Mouse (Mus musculus) forebrain, embryonic 15.5 days (tissue): Measurements from ENCODE around the gene Cnot3. TPM values are rescaled to one million over a fixed set of nuclear protein-coding genes. Genes with fewer than 3 reads are reported as not detected.
A peak's percentile ranks its signal among the peaks of the same experiment; 100 is the strongest.
"Not testable (repeated sequence)": the region's sequence is repeated elsewhere in the genome, so short reads cannot be mapped to it uniquely, and the experiment has no call there.

Experiments used
- ATAC-seq: fragments of 200-750 bp; cut with Nextera tagmentation; replicated peaks from 2 replicates; pipeline ENCODE4 v1.8.0; 2017; ENCODE audit warnings: mild to moderate bottlenecking, moderate TSS enrichment, moderate library complexity
- H3K27ac ChIP-seq: fragments of 300-500 bp; sonication (generic); replicated peaks from 2 replicates; pipeline ENCODE4 v1.5.1; 2015; ENCODE audit warnings: mild to moderate bottlenecking, inconsistent platforms
- H3K27me3 ChIP-seq: fragments of 300-500 bp; sonication (generic); 2 replicates; pipeline ENCODE4 v1.6.1; 2015; ENCODE audit warnings: inconsistent platforms
- H3K36me3 ChIP-seq: fragments of 300-500 bp; sonication (generic); 2 replicates; pipeline ENCODE4 v1.6.1; 2015; ENCODE audit warnings: mild to moderate bottlenecking, inconsistent platforms
- H3K4me1 ChIP-seq: fragments of 300-500 bp; sonication (generic); 2 replicates; pipeline ENCODE4 v1.6.1; 2015; ENCODE audit warnings: inconsistent platforms
- H3K4me2 ChIP-seq: fragments of 300-500 bp; sonication (generic); replicated peaks from 2 replicates; pipeline ENCODE4 v1.6.1; 2015; ENCODE audit warnings: mild to moderate bottlenecking, inconsistent platforms
- H3K4me3 ChIP-seq: fragments of 300-500 bp; sonication (generic); 2 replicates; pipeline ENCODE4 v1.5.1; 2015; ENCODE audit warnings: mild to moderate bottlenecking, inconsistent platforms
- H3K9ac ChIP-seq: fragments of 300-500 bp; sonication (generic); replicated peaks from 2 replicates; pipeline ENCODE4 v1.6.1; 2015; ENCODE audit warnings: mild to moderate bottlenecking, inconsistent platforms
- H3K9me3 ChIP-seq: fragments of 300-500 bp; sonication (generic); 2 replicates; pipeline ENCODE4 v1.6.1; 2016; ENCODE audit warnings: inconsistent platforms
- WGBS: fragments of 180-500 bp; shearing (Covaris S2); methylation state at CpG from one replicate; pipeline ENCODE4 v1.1.7; 2015; ENCODE audit warnings: mixed read lengths; 5-methylcytosine and 5-hydroxymethylcytosine counted together
- microRNA-seq: library from miRNA; unstranded; fragments of <30 nt; microRNA quantifications from one replicate; pipeline ENCODE4, GENCODE M21; 2016
- polyA plus RNA-seq: library from polyadenylated mRNA; unstranded; fragments of >200 nt; fragmentation: Nextera tagmentation; extraction: Ambion mirVana; gene quantifications from 2 replicates; pipeline ENCODE4 v1.2.1, GENCODE M21; 2015

Cnot3 gene
- polyA plus RNA-seq, 1 experiment from 2014 or later, result 49.5 TPM

GRCm38 (mm10) chr7:3704475-3704874, 59.4 kb downstream of the Cnot3 start:
- H3K27ac ChIP-seq, result peak overlapping the region; percentile 95
- peak overlapping the region; percentile 85 for H3K4me3 ChIP-seq
- peaks cover 29% of the 10 kb centered on the region for H3K4me1 ChIP-seq
- 2% methylated on average over 20 of the region's 20 CpGs for WGBS
- H3K36me3 ChIP-seq, result peaks cover 38% of the 10 kb centered on the region
- H3K27me3 ChIP-seq, result no peaks in the 10 kb centered on the region
- peak overlapping the region; percentile 73 for H3K9ac ChIP-seq
- H3K4me2 ChIP-seq, result peak overlapping the region; percentile 79
- ATAC-seq, result peak; percentile 57
- H3K9me3 ChIP-seq, result no peaks in the 10 kb centered on the region

- Histone ChIP-seq H3K4me3 (peak overlapping the region; percentile 85), H3K9ac (peak overlapping the region; percentile 73), H3K4me2 (peak overlapping the region; percentile 79), H3K36me3 (peaks cover 29% of the 10 kb centered on the region), H3K4me1 (peaks cover 29% of the 10 kb centered on the region)
- not testable (repeated sequence) for ATAC-seq, H3K27me3 ChIP-seq, H3K9me3 ChIP-seq, H3K27ac ChIP-seq
- WGBS, result 4% methylated on average over 7 of the region's 7 CpGs
Observed at GRCm38 (mm10) chr7:3705461-3705860, 60.4 kb downstream of the Cnot3 start.

GRCm38 (mm10) chr7:3705911-3706310, 60.8 kb downstream of the Cnot3 start:
- Histone ChIP-seq H3K4me1 (peaks cover 29% of the 10 kb centered on the region), H3K4me2 (peak overlapping the region; percentile 79), H3K27me3 (no peaks in the 10 kb centered on the region), H3K4me3 (peak overlapping the region; percentile 85), H3K9ac (peak overlapping the region; percentile 73), H3K9me3 (no peaks in the 10 kb centered on the region), H3K27ac (no peak overlapping the region), H3K36me3 (peaks cover 26% of the 10 kb centered on the region)
- WGBS, result 33% methylated on average over 6 of the region's 6 CpGs
- no peak for ATAC-seq

- Histone ChIP-seq H3K9me3 (no peaks in the 10 kb centered on the region), H3K27ac (no peak overlapping the region), H3K4me3 (peak overlapping the region; percentile 85), H3K36me3 (peaks cover 22% of the 10 kb centered on the region), H3K9ac (0 out of 2 replicates have a peak overlapping the region, but pooled peaks have one; percentile 73), H3K4me2 (peak overlapping the region; percentile 79), H3K27me3 (no peaks in the 10 kb centered on the region), H3K4me1 (peaks cover 29% of the 10 kb centered on the region)
- no peak for ATAC-seq
- 35% methylated on average over 11 of the region's 11 CpGs for WGBS
Observed at GRCm38 (mm10) chr7:3706343-3706934, 61.4 kb downstream of the Cnot3 start.

GRCm38 (mm10) chr7:3707027-3707426, 62.0 kb downstream of the Cnot3 start:
- no peak overlapping the region for H3K9ac ChIP-seq
- H3K4me3 ChIP-seq, result no peak overlapping the region
- peak overlapping the region; percentile 79; the same call in 1 of the 2 replicates for H3K4me2 ChIP-seq
- peaks cover 29% of the 10 kb centered on the region for H3K4me1 ChIP-seq
- ATAC-seq, result no peak
- no peaks in the 10 kb centered on the region for H3K9me3 ChIP-seq
- no peaks in the 10 kb centered on the region for H3K27me3 ChIP-seq
- no peak overlapping the region for H3K27ac ChIP-seq
- peaks cover 22% of the 10 kb centered on the region for H3K36me3 ChIP-seq
- WGBS, result 71% methylated on average over 4 of the region's 4 CpGs

- peaks cover 29% of the 10 kb centered on the region for H3K4me1 ChIP-seq
- no peak for ATAC-seq
- no peak overlapping the region for H3K27ac ChIP-seq
- H3K9me3 ChIP-seq, result no peaks in the 10 kb centered on the region
- H3K27me3 ChIP-seq, result no peaks in the 10 kb centered on the region
- WGBS, result 24% methylated on average over 7 of the region's 7 CpGs
- H3K36me3 ChIP-seq, result peaks cover 22% of the 10 kb centered on the region
- H3K4me3 ChIP-seq, result no peak overlapping the region
- no peak overlapping the region for H3K4me2 ChIP-seq
- H3K9ac ChIP-seq, result no peak overlapping the region
Observed at GRCm38 (mm10) chr7:3707568-3708413, 62.7 kb downstream of the Cnot3 start.

GRCm38 (mm10) chr7:3708447-3708980, 63.4 kb downstream of the Cnot3 start:
- Histone ChIP-seq H3K36me3 (peaks cover 22% of the 10 kb centered on the region), H3K4me1 (peaks cover 27% of the 10 kb centered on the region)
- 42% methylated on average over 5 of the region's 5 CpGs for WGBS
- H3K9me3 ChIP-seq, H3K9ac ChIP-seq, H3K27ac ChIP-seq, H3K27me3 ChIP-seq, H3K4me2 ChIP-seq, H3K4me3 ChIP-seq, ATAC-seq: not testable (repeated sequence)

GRCm38 (mm10) chr7:3709000-3709399, 63.9 kb downstream of the Cnot3 start:
- H3K9ac ChIP-seq, result no peak overlapping the region
- no peak overlapping the region for H3K27ac ChIP-seq
- no peak for ATAC-seq
- 73% methylated on average over 1 of the region's 1 CpGs for WGBS
- no peaks in the 10 kb centered on the region for H3K27me3 ChIP-seq
- H3K9me3 ChIP-seq, result no peaks in the 10 kb centered on the region
- H3K36me3 ChIP-seq, result peaks cover 22% of the 10 kb centered on the region
- H3K4me2 ChIP-seq, result no peak overlapping the region
- H3K4me3 ChIP-seq, result no peak overlapping the region
- peaks cover 26% of the 10 kb centered on the region for H3K4me1 ChIP-seq

Small RNA genes lying within 50 kb of the gene (microRNA-seq; reads per million reads assigned to microRNA genes)
- gene Mir3572, result 2.9 reads per million, percentile 6 among the genes with 10 or more reads in this experiment

Other genes with a start within 250 kb of the Cnot3 start
- 0.08 and 0.14 TPM in 2 replicates for gene Cacng6, start 221.1 kb upstream of the Cnot3 start, polyA plus RNA-seq
- gene Tarm1, start 142.6 kb upstream of the Cnot3 start, polyA plus RNA-seq, result not detected in 2 replicates
- gene Oscar, start 29.1 kb upstream of the Cnot3 start, polyA plus RNA-seq, result 0.31 and 0.40 TPM in 2 replicates
- gene Ndufa3, start 27.9 kb upstream of the Cnot3 start, polyA plus RNA-seq, result 378 and 431 TPM in 2 replicates
- 33.8 and 37.4 TPM in 2 replicates for gene Tfpt, start 15.3 kb upstream of the Cnot3 start, polyA plus RNA-seq
- 108 TPM in 2 replicates for gene Prpf31, start 15.3 kb upstream of the Cnot3 start, polyA plus RNA-seq
- gene Leng1, start 20.6 kb downstream of the Cnot3 start, polyA plus RNA-seq, result 15.7 and 16.5 TPM in 2 replicates
- gene Tmc4, start 32.3 kb downstream of the Cnot3 start, polyA plus RNA-seq, result 2.6 and 3.1 TPM in 2 replicates
- 247 and 254 TPM in 2 replicates for gene Tsen34, start 47.6 kb downstream of the Cnot3 start, polyA plus RNA-seq
- 54.8 and 66.7 TPM in 2 replicates for gene Mboat7, start 48.3 kb downstream of the Cnot3 start, polyA plus RNA-seq
- 995 and 1,054 TPM in 2 replicates for gene Rps9, start 58.7 kb downstream of the Cnot3 start, polyA plus RNA-seq
- gene Pirb, start 75.1 kb downstream of the Cnot3 start, polyA plus RNA-seq, result 0.27 and 0.33 TPM in 2 replicates
- gene Gm15448, start 180.4 kb downstream of the Cnot3 start, polyA plus RNA-seq, result not detected in 2 replicates
- gene Pira2, start 199.8 kb downstream of the Cnot3 start, polyA plus RNA-seq, result not detected in 2 replicates